Mouse (Mus musculus): ENCODE measurements around the gene Arhgap35. TPM values are rescaled to one million over a fixed set of nuclear protein-coding genes. Genes with fewer than 3 reads are reported as not detected.
A peak's percentile ranks its signal among the peaks of the same experiment; 100 is the strongest.

Arhgap35 gene
- polyA plus RNA-seq, 1 experiment from 2014 or later: 32.2 TPM

- 69% methylated on average over 13 of the region's 13 CpGs for WGBS
- H3K4me1 ChIP-seq (ENCODE audit: control insufficient read depth, insufficient read depth, low read length): no peaks in the 10 kb centered on the region
- peaks cover 3% of the 10 kb centered on the region; the same call in 1 of the 2 replicates for H3K36me3 ChIP-seq (ENCODE audit: control insufficient read depth, insufficient read depth, low read length)
- no peak overlapping the region for H3K27ac ChIP-seq (ENCODE audit: low read length)
- H3K4me2 ChIP-seq (ENCODE audit: low read length): no peak overlapping the region
- peaks cover 9% of the 10 kb centered on the region for H3K27me3 ChIP-seq (ENCODE audit: control insufficient read depth, insufficient read depth, low read depth, low read length)
- ATAC-seq: no peak
- H3K9ac ChIP-seq (ENCODE audit: low read depth, low read length): peak overlapping the region; percentile 30; the same call in 1 of the 2 replicates
- H3K4me3 ChIP-seq (ENCODE audit: low read depth, low read length): no peak overlapping the region
- H3K9me3 ChIP-seq (replicated peaks; ENCODE audit: control insufficient read depth, low read length, poor library complexity, severe bottlenecking): no peaks in the 10 kb centered on the region
Observed at GRCm38 (mm10) chr7:16460566-16460965, 154.2 kb downstream of the Arhgap35 start.

GRCm38 (mm10) chr7:16456289-16456688 is 158.5 kb downstream of the Arhgap35 start:
- Histone ChIP-seq H3K27me3 (ENCODE audit: control insufficient read depth, insufficient read depth, low read depth, low read length) (no peaks in the 10 kb centered on the region; the same call in 1 of the 2 replicates), H3K4me3 (ENCODE audit: low read depth, low read length) (no peak overlapping the region), H3K4me1 (ENCODE audit: control insufficient read depth, insufficient read depth, low read length) (peaks cover 8% of the 10 kb centered on the region), H3K9ac (ENCODE audit: low read depth, low read length) (no peak overlapping the region), H3K9me3 (replicated peaks; ENCODE audit: control insufficient read depth, low read length, poor library complexity, severe bottlenecking) (no peaks in the 10 kb centered on the region), H3K36me3 (ENCODE audit: control insufficient read depth, insufficient read depth, low read length) (peaks cover 3% of the 10 kb centered on the region; the same call in 1 of the 2 replicates), H3K4me2 (ENCODE audit: low read length) (no peak overlapping the region), H3K27ac (ENCODE audit: low read length) (no peak overlapping the region)
- WGBS: 88% methylated on average over 5 of the region's 5 CpGs
- no peak for ATAC-seq

GRCm38 (mm10) chr7:16455016-16455415 is 159.8 kb downstream of the Arhgap35 start:
- no peaks in the 10 kb centered on the region for H3K9me3 ChIP-seq (replicated peaks; ENCODE audit: control insufficient read depth, low read length, poor library complexity, severe bottlenecking)
- H3K36me3 ChIP-seq (ENCODE audit: control insufficient read depth, insufficient read depth, low read length): peaks cover 3% of the 10 kb centered on the region; the same call in 1 of the 2 replicates
- peaks cover 8% of the 10 kb centered on the region for H3K4me1 ChIP-seq (ENCODE audit: control insufficient read depth, insufficient read depth, low read length)
- no peak overlapping the region for H3K27ac ChIP-seq (ENCODE audit: low read length)
- no peak overlapping the region for H3K4me3 ChIP-seq (ENCODE audit: low read depth, low read length)
- no peaks in the 10 kb centered on the region for H3K27me3 ChIP-seq (ENCODE audit: control insufficient read depth, insufficient read depth, low read depth, low read length)
- ATAC-seq: no peak
- H3K4me2 ChIP-seq (ENCODE audit: low read length): no peak overlapping the region
- 94% methylated on average over 14 of the region's 14 CpGs for WGBS
- H3K9ac ChIP-seq (ENCODE audit: low read depth, low read length): no peak overlapping the region

GRCm38 (mm10) chr7:16453118-16453711 is 161.6 kb downstream of the Arhgap35 start:
- under 1% methylated on average over 23 of the region's 23 CpGs for WGBS

GRCm38 (mm10) chr7:16452587-16453073 is 162.2 kb downstream of the Arhgap35 start, which contains the start of gene Tmem160:
Gene Tmem160 (plus strand): TSS chr7:16452779.
- Histone ChIP-seq H3K36me3 (ENCODE audit: control insufficient read depth, insufficient read depth, low read length) (peaks cover 3% of the 10 kb centered on the region; the same call in 1 of the 2 replicates), H3K27ac (ENCODE audit: low read length) (peak within 1 kb of the TSS; percentile 76), H3K9me3 (replicated peaks; ENCODE audit: control insufficient read depth, low read length, poor library complexity, severe bottlenecking) (no peaks in the 10 kb centered on the region), H3K4me2 (ENCODE audit: low read length) (peak within 1 kb of the TSS; percentile 92), H3K4me3 (ENCODE audit: low read depth, low read length) (peak within 1 kb of the TSS; percentile 87), H3K4me1 (ENCODE audit: control insufficient read depth, insufficient read depth, low read length) (peaks cover 8% of the 10 kb centered on the region), H3K27me3 (ENCODE audit: control insufficient read depth, insufficient read depth, low read depth, low read length) (no peaks in the 10 kb centered on the region), H3K9ac (ENCODE audit: low read depth, low read length) (peak within 1 kb of the TSS; percentile 79)
- peak; percentile 99 for ATAC-seq
- WGBS: under 1% methylated on average over 29 of the region's 30 CpGs

More at GRCm38 (mm10) chr7:16453118-16453711, 161.6 kb downstream of the Arhgap35 start:
- peak overlapping the region; percentile 92 for H3K4me2 ChIP-seq (ENCODE audit: low read length)
- H3K9ac ChIP-seq (ENCODE audit: low read depth, low read length): peak overlapping the region; percentile 79
- no peaks in the 10 kb centered on the region for H3K27me3 ChIP-seq (ENCODE audit: control insufficient read depth, insufficient read depth, low read depth, low read length)
- peak overlapping the region; percentile 87 for H3K4me3 ChIP-seq (ENCODE audit: low read depth, low read length)
- peak overlapping the region; percentile 76 for H3K27ac ChIP-seq (ENCODE audit: low read length)
- ATAC-seq: peak; percentile 82
- peaks cover 3% of the 10 kb centered on the region; the same call in 1 of the 2 replicates for H3K36me3 ChIP-seq (ENCODE audit: control insufficient read depth, insufficient read depth, low read length)
- H3K9me3 ChIP-seq (replicated peaks; ENCODE audit: control insufficient read depth, low read length, poor library complexity, severe bottlenecking): no peaks in the 10 kb centered on the region
- peaks cover 8% of the 10 kb centered on the region for H3K4me1 ChIP-seq (ENCODE audit: control insufficient read depth, insufficient read depth, low read length)

GRCm38 (mm10) chr7:16451656-16452055 is 163.1 kb downstream of the Arhgap35 start:
- H3K4me1 ChIP-seq (ENCODE audit: control insufficient read depth, insufficient read depth, low read length): peaks cover 8% of the 10 kb centered on the region
- no peak overlapping the region for H3K9ac ChIP-seq (ENCODE audit: low read depth, low read length)
- WGBS: 76% methylated on average over 6 of the region's 6 CpGs
- no peak overlapping the region for H3K4me2 ChIP-seq (ENCODE audit: low read length)
- peaks cover 3% of the 10 kb centered on the region; the same call in 1 of the 2 replicates for H3K36me3 ChIP-seq (ENCODE audit: control insufficient read depth, insufficient read depth, low read length)
- ATAC-seq: no peak
- no peaks in the 10 kb centered on the region for H3K9me3 ChIP-seq (replicated peaks; ENCODE audit: control insufficient read depth, low read length, poor library complexity, severe bottlenecking)
- no peak overlapping the region for H3K27ac ChIP-seq (ENCODE audit: low read length)
- no peaks in the 10 kb centered on the region for H3K27me3 ChIP-seq (ENCODE audit: control insufficient read depth, insufficient read depth, low read depth, low read length)
- H3K4me3 ChIP-seq (ENCODE audit: low read depth, low read length): no peak overlapping the region

Other genes starting within 250 kb of the Arhgap35 start
- gene Sae1, start 227.2 kb downstream of the Arhgap35 start, polyA plus RNA-seq (2015; fragmentation: Nextera tagmentation; extraction: Ambion mirVana): 239 and 255 TPM in 2 replicates
- gene Zc3h4, start 214.1 kb downstream of the Arhgap35 start, polyA plus RNA-seq (2015; fragmentation: Nextera tagmentation; extraction: Ambion mirVana): 14.2 TPM in 2 replicates
- gene Tmem160, start 162.2 kb downstream of the Arhgap35 start, polyA plus RNA-seq (2015; fragmentation: Nextera tagmentation; extraction: Ambion mirVana): 66.9 and 75.6 TPM in 2 replicates
- 4.2 and 6.4 TPM in 2 replicates for gene Npas1, start 137.3 kb downstream of the Arhgap35 start, polyA plus RNA-seq (2015; fragmentation: Nextera tagmentation; extraction: Ambion mirVana)
- not detected in 2 replicates for gene Ceacam15, start 60.7 kb upstream of the Arhgap35 start, polyA plus RNA-seq (2015; fragmentation: Nextera tagmentation; extraction: Ambion mirVana)
- gene Ceacam9, start 106.9 kb upstream of the Arhgap35 start, polyA plus RNA-seq (2015; fragmentation: Nextera tagmentation; extraction: Ambion mirVana): 0.18 TPM in 1 of 2 replicates, not detected in the other
- 437 and 461 TPM in 2 replicates for gene Ap2s1, start 123.4 kb upstream of the Arhgap35 start, polyA plus RNA-seq (2015; fragmentation: Nextera tagmentation; extraction: Ambion mirVana)
- 10.1 and 10.7 TPM in 2 replicates for gene Slc1a5, start 166.3 kb upstream of the Arhgap35 start, polyA plus RNA-seq (2015; fragmentation: Nextera tagmentation; extraction: Ambion mirVana)
- 185 and 199 TPM in 2 replicates for gene Strn4, start 200.9 kb upstream of the Arhgap35 start, polyA plus RNA-seq (2015; fragmentation: Nextera tagmentation; extraction: Ambion mirVana)
- 52.1 and 53.8 TPM in 2 replicates for gene Fkrp, start 201.7 kb upstream of the Arhgap35 start, polyA plus RNA-seq (2015; fragmentation: Nextera tagmentation; extraction: Ambion mirVana)
- gene Prkd2, start 227.9 kb upstream of the Arhgap35 start, polyA plus RNA-seq (2015; fragmentation: Nextera tagmentation; extraction: Ambion mirVana): 6.0 and 6.9 TPM in 2 replicates